Mouse (Mus musculus) lung, adult 2 months (tissue): ENCODE measurements around the gene 1700088E04Rik.

Source experiments
- CTCF ChIP-seq: fragments of 200-500 bp; IDR thresholded peaks from 2 replicates; pipeline ENCODE4 v1.5.1; 2011; ENCODE audit warnings: mild to moderate bottlenecking, low read length, control low read depth; ENCODE audit not compliant: insufficient read depth
- POLR2A ChIP-seq: fragments of 200-500 bp; IDR thresholded peaks from 2 replicates; pipeline ENCODE4 v1.6.1; 2011; ENCODE audit warnings: low read depth, mild to moderate bottlenecking, control low read depth, low read length, borderline replicate concordance; ENCODE audit errors: extremely low read depth

DNA sequence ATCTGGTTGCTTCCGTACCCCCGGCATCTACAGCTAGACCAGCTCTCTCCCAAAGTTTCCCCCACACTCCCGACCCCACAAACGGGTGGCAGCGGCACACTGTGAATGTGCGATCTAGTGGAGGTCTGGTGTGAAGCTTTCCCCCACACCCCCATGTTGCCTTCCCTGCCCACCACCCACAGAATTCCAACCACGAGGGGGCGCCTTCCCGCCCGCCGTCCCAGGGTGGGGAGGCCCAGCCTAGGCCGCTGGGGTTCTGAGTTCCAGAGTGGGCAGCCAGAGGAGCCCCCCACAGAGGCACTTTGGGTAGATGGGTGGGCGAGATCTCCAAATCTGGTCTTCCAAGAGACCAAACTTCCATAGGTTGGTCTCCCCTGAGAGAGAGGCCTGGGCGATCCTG is 21.8 kb upstream of the 1700088E04Rik start:
- no peak for TF ChIP-seq CTCF
- TF ChIP-seq POLR2A = no peak
